Mouse (Mus musculus) megakaryocyte, embryonic 14.5 days (primary cell): ENCODE data around the gene Actn2. TPM values are rescaled to one million over a fixed set of nuclear protein-coding genes. Genes with fewer than 3 reads are reported as not detected.
A peak's percentile ranks its signal among the peaks of the same experiment; 100 is the strongest.

ENCODE experiments used
- H3K27me3 ChIP-seq: replicated peaks from 2 replicates; pipeline ENCODE3; 2012; ENCODE audit warnings: inconsistent platforms
- H3K36me3 ChIP-seq: replicated peaks from 2 replicates; pipeline ENCODE3; 2012; ENCODE audit warnings: low read length, inconsistent platforms, mixed read lengths
- H3K4me1 ChIP-seq: 2 replicates; pipeline ENCODE4 v1.6.1; 2012; ENCODE audit warnings: inconsistent platforms
- H3K4me3 ChIP-seq: replicated peaks from 2 replicates; pipeline ENCODE3; 2012; ENCODE audit warnings: moderate library complexity, mild to moderate bottlenecking, inconsistent platforms
- H3K9me3 ChIP-seq: 2 replicates; pipeline ENCODE4 v1.6.1; 2012; ENCODE audit warnings: inconsistent platforms
- FLI1 ChIP-seq: IDR thresholded peaks from 2 replicates; pipeline ENCODE4 v1.6.1; 2012; ENCODE audit warnings: low read length, inconsistent platforms, mixed read lengths
- GATA1 ChIP-seq: IDR thresholded peaks from 3 replicates; pipeline ENCODE4 v1.6.1; 2012; ENCODE audit warnings: mixed read lengths, low read length, inconsistent platforms, borderline replicate concordance
- polyA plus RNA-seq: library from polyadenylated mRNA; stranded (reverse); fragments of >175 nt; gene quantifications from 2 replicates; pipeline ENCODE4 v1.2.3, GENCODE M21; 2012; ENCODE audit warnings: low replicate concordance; ENCODE audit not compliant: insufficient read depth

The Actn2 gene
- 0.04 TPM in 1 of 2 replicates, not detected in the other for polyA plus RNA-seq

DNA sequence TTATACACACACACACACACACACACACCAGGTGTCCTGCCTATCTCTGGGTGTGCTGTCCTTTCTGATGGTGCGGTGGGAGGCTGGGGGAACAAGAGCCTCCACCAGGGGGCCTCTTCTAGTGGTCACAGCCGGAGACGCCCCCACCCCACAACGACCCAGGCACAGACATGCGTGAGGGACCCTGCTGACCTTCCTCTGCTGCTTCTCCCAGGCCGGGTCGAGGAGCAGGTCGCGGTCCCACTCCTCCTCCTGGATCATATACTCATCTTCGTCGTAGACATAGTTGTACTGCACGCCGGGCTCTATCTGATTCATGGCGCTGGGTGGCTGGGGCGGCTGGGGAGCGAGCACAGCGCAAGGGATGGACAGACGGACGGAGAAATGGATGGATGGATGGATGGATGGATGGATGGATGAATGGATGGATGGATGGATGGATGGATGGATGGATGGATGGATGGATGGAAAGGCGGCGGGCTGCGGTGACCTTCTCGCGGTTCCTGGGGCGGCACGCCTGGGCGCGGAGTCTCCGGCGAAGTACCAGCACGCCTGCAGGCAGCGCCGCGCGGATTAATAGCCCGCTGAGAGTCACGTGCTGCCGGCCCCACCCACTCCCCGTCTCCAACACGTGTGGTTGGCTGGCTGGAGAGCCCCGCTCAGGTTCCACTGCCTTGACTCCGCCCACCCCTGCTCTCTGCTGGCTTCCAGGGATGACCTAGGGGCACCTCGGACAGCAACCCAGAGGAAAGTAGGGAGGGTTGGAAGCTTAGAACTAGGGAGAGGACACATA lies at the start of gene Actn2:
Actn2 (minus strand) TSS at position 578 of the 793 bp plus-strand sequence.
- H3K4me3 ChIP-seq = peak within 1 kb of the TSS; percentile 85

DNA sequence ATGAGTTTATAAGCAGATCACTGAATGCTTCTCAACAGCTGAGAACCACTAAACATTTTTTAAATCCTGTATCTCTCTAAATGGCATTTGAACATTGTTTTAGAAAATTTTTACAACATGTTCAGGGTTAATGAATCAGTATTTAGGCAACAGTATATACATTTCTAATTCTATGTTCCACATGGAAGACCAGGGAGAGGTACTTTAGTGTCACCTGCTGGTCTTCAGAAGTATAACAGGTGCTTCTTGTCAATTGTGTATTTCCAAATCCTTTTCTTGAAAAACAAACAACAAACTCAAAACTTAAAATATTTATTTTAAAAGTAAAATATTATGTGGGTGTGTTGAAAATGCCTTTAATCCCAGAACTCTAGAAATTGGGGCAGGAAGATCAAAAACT lies 45.7 kb upstream of the Actn2 start:
- Histone ChIP-seq H3K27me3 (peaks cover 4% of the 10 kb centered on the region), H3K9me3 (peaks cover 5% of the 10 kb centered on the region; the same call in 1 of the 2 replicates), H3K4me3 (no peak overlapping the region), H3K36me3 (no peaks in the 10 kb centered on the region), H3K4me1 (no peaks in the 10 kb centered on the region)
- TF ChIP-seq FLI1 = no peak
- no peak for TF ChIP-seq GATA1

More for the DNA sequence above, at the start of gene Actn2:
- peaks cover 9% of the 10 kb centered on the region for H3K4me1 ChIP-seq
- H3K9me3 ChIP-seq = peaks cover 3% of the 10 kb centered on the region; the same call in 1 of the 2 replicates
- no peaks in the 10 kb centered on the region for H3K36me3 ChIP-seq
- peaks cover 24% of the 10 kb centered on the region for H3K27me3 ChIP-seq
- TF ChIP-seq GATA1 (no peak), FLI1 (no peak)

DNA sequence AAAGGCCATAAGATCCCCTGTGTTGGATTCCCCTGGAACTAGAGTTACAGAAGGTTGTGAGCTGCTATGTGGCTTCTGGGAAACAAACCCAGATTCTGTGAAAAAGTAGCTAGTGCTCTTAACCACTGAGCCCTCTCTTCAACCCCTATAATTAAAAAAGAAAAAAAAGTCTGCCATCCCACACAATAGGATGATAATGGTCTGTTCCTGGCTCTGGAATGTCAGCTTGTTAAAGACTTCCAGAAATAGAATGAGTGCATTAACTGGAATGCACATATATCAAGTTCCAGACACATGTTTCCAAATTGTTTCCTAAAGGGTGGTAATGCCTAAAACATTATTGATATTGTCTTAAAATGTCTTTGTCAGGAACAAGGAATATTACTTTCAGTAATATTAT lies 44.2 kb upstream of the Actn2 start:
- no peak for TF ChIP-seq FLI1
- no peak for TF ChIP-seq GATA1
- no peaks in the 10 kb centered on the region for H3K36me3 ChIP-seq
- no peaks in the 10 kb centered on the region for H3K4me1 ChIP-seq
- no peak overlapping the region for H3K4me3 ChIP-seq
- H3K9me3 ChIP-seq = peaks cover 5% of the 10 kb centered on the region; the same call in 1 of the 2 replicates
- peaks cover 4% of the 10 kb centered on the region for H3K27me3 ChIP-seq

DNA sequence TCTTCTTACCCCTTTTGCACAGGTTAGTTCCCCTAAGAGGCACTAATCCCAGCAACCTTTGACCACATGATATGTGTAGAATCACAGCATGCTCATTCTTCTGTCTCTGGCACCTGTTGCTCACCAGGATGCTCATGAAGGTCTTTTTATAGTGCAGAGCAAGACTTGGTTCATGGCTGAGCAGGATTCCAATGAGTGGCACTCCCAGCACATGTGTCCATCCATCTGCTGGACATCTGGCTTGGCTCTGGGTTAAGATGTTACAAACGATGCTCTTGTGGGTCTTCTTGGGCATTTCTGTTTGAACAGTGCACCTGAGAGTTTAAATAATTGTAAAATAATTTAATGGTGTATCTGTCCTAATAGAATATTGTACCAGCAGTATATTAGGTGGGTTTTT lies 36.2 kb upstream of the Actn2 start:
- no peak for TF ChIP-seq FLI1
- TF ChIP-seq GATA1 = no peak
- Histone ChIP-seq H3K9me3 (no peaks in the 10 kb centered on the region), H3K4me3 (no peak overlapping the region), H3K36me3 (no peaks in the 10 kb centered on the region), H3K27me3 (peaks cover 3% of the 10 kb centered on the region), H3K4me1 (no peaks in the 10 kb centered on the region)

DNA sequence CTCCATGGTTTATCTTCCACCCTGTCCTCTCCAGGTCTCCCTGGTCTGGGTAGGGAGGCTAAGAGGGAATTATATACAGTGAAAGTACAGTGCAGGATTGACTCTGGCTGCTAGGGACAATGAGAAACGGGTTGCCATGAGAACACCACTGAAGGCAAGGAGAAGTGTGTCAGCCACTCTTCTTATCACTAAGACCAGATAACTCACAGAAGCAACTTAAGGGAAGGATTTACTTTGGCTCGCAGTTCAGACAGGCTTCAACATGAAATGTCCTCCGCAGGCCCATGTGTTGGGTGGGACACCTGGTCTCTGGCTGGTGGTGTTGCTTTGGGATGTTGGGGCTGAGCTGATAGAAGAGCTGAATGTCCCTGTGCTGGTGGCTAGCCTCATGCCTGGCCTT lies 32.2 kb upstream of the Actn2 start:
- peaks cover 3% of the 10 kb centered on the region for H3K27me3 ChIP-seq
- no peaks in the 10 kb centered on the region for H3K4me1 ChIP-seq
- H3K9me3 ChIP-seq = no peaks in the 10 kb centered on the region
- no peaks in the 10 kb centered on the region for H3K36me3 ChIP-seq
- H3K4me3 ChIP-seq = no peak overlapping the region
- TF ChIP-seq GATA1 = no peak
- no peak for TF ChIP-seq FLI1

DNA sequence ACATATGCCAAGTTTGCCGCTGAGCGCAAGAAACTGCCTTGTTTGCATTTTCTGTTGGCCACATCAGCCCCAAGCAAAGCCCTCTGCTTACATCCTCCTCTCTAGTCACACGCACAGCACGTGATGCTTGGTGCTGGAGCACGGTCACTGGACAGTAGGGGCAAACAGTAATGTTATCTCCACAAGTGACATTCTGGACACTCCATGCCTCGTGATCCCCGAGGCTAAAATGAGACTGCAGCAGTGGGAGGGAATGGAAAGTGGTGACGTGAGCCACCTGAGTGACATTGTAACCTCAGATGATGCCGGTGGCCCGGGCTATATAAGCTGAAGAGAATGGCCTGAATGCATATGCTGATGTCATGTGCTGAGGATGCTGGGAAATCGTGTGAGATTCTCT lies 29.4 kb upstream of the Actn2 start:
- H3K4me1 ChIP-seq = no peaks in the 10 kb centered on the region
- no peak for TF ChIP-seq FLI1
- no peak for TF ChIP-seq GATA1
- no peaks in the 10 kb centered on the region for H3K27me3 ChIP-seq

DNA sequence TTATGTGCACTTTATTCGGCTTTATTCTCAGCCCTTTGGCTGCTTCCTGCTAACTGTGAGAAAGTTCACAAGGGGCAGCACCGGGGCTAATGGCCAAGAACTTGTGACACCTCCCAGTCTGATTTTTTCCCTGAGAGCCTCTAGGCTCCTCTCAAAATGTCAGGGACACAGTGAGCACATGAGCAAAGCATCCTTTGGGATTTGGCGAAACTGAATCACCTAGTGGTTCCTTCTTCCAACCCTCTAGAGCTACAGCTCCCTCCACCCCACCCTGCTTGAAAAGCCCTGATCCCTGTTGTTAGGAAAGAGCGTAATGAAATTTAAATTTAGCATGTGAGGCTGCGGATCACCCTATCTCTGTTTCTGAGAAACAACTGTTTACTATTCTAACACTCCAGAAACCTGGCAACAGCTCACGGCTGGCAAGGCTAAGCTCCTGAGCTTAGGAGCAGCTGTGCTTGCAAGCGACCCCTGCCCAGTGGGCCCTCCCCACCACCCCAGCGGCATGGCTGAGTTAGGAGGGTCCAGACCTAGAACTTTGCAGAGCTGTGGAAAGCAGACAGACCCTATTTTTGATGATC lies 28.6 kb upstream of the Actn2 start:
- H3K36me3 ChIP-seq = no peaks in the 10 kb centered on the region
- no peaks in the 10 kb centered on the region for H3K4me1 ChIP-seq
- H3K9me3 ChIP-seq = no peaks in the 10 kb centered on the region
- H3K4me3 ChIP-seq = no peak overlapping the region
- TF ChIP-seq GATA1 (no peak), FLI1 (no peak)
- no peaks in the 10 kb centered on the region for H3K27me3 ChIP-seq

More for the DNA sequence above, 29.4 kb upstream of the Actn2 start:
- H3K36me3 ChIP-seq = no peaks in the 10 kb centered on the region
- H3K9me3 ChIP-seq = no peaks in the 10 kb centered on the region
- no peak overlapping the region for H3K4me3 ChIP-seq

DNA sequence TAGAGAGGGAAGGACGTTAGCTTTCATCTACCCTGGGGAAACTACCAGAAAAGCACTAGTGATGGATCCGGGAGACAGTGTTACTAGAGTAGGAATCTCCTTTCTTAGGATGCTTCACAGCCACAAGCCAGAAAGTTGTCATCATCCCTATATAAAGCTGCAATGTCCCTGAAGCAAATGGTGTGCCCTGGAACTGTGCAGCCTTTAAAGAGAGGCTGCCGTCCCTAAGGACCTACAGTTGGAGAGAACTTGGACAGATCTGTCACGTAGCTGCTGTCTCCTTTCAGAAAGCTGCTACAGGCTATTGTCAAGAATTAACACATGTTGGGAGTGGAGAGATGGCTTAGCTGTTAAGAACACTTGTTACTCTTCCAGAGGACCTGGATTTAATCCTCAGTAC lies 20.9 kb upstream of the Actn2 start:
- Histone ChIP-seq H3K36me3 (no peaks in the 10 kb centered on the region), H3K9me3 (peaks cover 3% of the 10 kb centered on the region; the same call in 1 of the 2 replicates), H3K4me1 (no peaks in the 10 kb centered on the region), H3K27me3 (no peaks in the 10 kb centered on the region), H3K4me3 (no peak overlapping the region)
- TF ChIP-seq GATA1 (no peak), FLI1 (no peak)

DNA sequence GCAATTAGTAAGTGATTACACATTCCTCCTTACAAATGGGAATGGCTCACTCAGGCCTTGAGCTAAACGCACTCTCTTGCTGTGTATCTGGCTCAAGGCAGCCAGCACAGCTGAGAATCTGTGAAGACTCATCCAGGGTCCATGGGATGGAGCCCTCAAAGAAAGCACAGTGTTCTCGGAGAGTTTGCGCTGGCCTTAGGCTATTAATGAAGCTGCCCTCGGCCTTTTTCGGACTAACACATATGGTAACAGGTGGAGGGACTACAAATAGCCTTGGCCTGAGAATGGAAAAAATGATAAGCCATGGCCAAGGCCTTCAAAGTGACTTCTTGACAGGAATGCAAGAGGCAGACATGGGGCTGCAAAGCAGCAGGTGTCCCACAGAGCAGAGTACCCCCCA lies 17.0 kb upstream of the Actn2 start:
- Histone ChIP-seq H3K27me3 (no peaks in the 10 kb centered on the region), H3K9me3 (peaks cover 6% of the 10 kb centered on the region; the same call in 1 of the 2 replicates), H3K36me3 (no peaks in the 10 kb centered on the region), H3K4me3 (no peak overlapping the region), H3K4me1 (no peaks in the 10 kb centered on the region)
- no peak for TF ChIP-seq FLI1
- no peak for TF ChIP-seq GATA1

DNA sequence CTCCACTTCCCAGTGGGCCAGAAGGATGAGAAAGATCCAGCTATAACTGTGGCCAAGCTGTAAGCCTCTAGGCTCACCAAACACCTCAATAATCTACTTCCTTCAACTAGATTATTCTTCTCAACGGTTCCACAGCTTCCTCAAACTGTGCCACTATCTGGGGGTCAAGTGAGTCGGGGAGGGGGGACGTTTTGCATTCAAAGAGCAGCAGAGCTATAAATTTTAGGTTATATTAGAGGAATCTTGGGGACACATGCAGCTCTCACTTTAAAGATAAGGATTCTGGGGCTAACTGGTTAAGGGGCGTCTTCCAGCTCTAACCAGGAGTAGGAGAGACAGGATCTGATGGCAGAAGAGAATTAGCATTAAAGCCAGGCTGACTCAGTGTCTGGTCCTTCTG lies 15.6 kb upstream of the Actn2 start:
- H3K9me3 ChIP-seq = 0 out of 2 replicates have a peak, but pooled peaks cover 3% of the 10 kb centered on the region
- no peak overlapping the region for H3K4me3 ChIP-seq
- TF ChIP-seq FLI1 (no peak), GATA1 (no peak)
- H3K27me3 ChIP-seq = no peaks in the 10 kb centered on the region
- H3K4me1 ChIP-seq = no peaks in the 10 kb centered on the region
- H3K36me3 ChIP-seq = no peaks in the 10 kb centered on the region
